Mouse (Mus musculus) naive thymus-derived CD4-positive, alpha-beta T cell, adult 2 months (primary cell): Measurements from ENCODE around the gene Robo4.
A peak's percentile ranks its signal among the peaks of the same experiment; 100 is the strongest.

Source experiments
- DNase-seq: peaks from one replicate; pipeline ENCODE4 v3.0.0-alpha.2; 2011; ENCODE audit warnings: low read depth

Gene Robo4

DNA sequence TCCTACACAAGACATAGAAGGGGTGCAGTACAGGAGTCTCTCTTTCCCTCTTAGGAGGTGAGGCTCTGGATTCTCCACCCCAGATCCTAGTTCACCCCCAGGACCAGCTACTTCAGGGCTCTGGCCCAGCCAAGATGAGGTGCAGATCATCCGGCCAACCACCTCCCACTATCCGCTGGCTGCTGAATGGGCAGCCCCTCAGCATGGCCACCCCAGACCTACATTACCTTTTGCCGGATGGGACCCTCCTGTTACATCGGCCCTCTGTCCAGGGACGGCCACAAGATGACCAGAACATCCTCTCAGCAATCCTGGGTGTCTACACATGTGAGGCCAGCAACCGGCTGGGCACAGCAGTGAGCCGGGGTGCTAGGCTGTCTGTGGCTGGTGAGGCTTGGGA, 804 bp downstream of the Robo4 start:
- no peak for DNase-seq

DNA sequence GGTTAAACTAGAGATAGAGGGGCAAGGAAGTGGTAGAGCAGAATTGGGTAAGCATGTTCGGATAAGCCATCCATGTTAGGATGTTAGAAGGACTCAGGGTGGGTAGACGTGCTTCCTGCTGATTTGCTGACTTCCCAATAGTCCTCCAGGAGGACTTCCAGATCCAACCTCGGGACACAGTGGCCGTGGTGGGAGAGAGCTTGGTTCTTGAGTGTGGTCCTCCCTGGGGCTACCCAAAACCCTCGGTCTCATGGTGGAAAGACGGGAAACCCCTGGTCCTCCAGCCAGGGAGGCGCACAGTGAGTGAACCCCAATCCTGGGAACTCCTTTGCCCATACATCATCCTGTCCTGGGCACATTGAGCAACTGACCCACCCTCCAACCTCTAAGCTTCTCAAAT, 1.3 kb downstream of the Robo4 start:
- DNase-seq: no peak

DNA sequence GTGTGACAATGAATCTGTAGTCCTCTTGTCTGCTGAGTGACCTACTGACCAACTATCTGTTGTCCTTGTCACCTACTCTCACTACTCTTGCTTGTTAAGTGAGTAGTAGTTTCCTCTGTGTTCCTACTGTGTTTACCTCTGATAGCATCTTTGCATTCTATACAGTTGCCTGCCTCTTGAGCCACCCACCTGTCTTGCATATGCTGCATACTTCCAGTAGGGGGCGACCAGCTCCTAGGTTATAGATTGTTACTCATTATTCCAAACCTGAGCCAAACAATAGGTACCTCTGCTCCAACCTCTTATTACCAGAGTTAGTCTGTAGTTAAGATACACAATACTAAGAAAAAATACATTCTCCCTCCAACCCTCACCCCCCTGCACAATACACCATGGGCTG, 4.7 kb downstream of the Robo4 start:
- peak; percentile 65 for DNase-seq

DNA sequence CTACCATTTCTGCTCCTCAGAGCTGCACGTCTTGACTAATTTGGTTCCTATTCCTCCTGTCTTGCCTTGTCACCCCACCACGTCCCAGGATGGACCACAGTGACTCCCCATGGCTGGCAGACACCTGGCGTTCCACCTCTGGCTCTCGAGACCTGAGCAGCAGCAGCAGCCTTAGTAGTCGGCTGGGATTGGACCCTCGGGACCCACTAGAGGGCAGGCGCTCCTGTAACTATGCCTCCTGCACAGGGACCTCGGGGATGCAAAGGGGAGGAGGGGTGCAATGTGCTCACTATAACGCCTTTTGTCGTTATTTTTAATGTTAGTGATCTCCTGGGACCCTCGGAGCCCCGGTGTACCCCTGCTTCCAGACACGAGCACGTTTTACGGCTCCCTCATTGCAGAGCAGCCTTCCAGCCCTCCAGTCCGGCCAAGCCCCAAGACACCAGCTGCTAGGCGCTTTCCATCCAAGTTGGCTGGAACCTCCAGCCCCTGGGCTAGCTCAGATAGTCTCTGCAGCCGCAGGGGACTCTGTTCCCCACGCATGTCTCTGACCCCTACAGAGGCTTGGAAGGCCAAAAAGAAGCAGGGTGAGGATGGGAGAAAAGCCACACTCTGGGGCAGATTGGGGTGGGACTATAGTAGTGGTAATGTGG, 6.3 kb downstream of the Robo4 start:
- DNase-seq: no peak

DNA sequence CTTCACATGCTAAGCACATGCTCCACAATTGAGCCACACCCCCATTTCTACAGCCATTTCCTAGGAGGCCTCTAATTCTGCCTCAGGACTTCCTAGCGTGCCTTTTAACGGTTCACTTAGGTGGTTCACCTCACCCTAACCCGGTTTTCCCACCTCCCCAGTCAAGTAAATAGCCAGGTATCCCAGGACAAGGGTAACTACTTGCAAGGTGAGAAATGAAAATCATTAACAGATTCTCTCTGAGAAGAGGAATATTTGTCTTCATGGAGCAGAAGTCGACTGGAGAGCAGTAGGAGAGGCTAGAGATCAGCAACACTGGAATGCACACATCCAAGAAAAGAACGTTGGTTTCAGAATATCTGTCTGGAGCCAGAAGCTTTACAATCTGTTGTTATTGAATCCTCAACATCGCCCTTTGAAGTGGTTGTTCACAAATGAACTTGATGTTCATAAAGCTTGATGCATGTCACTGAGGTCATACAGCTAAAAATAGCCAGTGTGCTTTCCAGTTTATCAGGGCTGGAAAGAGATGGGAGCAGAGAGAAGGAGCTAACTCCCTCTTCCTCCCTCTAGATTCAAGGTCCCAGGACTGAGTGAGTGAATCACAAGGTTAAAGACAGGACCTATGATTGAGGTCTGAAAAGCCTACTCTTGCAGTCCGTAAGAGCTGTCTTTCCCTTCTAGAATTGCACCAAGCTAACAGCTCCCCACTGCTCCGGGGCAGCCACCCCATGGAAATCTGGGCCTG, 8.2 kb downstream of the Robo4 start:
- DNase-seq: no peak

DNA sequence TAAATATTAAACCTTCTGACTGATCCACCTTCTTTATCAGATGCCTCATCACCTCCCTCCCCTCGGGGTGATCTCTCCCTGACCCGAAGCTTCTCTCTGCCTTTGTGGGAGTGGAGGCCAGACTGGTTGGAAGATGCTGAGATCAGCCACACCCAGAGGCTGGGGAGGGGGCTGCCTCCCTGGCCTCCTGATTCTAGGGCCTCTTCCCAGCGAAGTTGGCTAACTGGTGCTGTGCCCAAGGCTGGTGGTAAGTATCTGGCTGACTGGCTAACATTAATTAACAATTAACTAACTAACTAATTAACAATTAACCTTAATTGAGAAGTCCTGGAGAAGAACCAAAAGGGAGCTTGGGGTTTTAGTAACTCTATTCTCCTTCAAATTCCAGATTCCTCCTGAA, 11.3 kb downstream of the Robo4 start:
- DNase-seq: no peak

DNA sequence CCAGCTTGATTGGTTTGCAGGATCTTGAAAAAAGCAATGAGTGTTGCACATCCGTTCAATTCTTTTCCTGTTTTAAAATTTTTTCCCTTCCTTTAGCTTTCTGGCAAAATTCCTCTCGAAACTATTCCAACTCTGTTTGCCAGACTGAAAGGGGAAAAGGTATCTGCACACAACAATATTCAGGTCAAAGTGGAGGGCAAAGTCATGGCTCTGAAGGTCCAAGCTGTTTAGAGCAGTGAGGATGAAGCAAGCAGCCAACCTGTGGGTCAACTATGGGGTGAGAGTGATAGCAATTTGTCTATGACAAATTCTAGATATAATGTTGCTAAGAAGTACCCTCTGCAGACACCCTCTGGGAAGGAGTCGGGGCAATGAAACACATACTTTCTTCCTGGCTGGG, 13.0 kb downstream of the Robo4 start:
- no peak for DNase-seq

DNA sequence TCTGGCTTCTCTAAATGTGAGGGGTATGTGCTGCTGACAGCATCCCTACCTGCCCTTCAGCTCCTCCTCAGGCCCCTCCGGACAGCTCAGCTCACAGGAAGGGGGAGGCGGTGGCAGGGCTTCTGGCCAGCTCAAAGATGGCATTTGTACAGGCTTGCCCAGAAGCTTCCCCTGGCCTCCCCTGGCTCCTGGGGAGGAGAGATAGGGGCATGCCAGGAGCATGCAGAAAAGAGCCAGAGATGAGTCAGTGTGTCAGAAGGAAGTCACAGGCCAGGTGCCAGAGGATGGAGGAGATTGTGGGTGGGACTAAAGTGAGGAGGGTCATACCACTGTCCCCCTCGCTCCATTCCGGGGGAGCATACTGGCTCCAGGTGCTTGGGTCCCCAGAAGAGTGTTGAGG, 17.1 kb downstream of the Robo4 start:
- DNase-seq: no peak

DNA sequence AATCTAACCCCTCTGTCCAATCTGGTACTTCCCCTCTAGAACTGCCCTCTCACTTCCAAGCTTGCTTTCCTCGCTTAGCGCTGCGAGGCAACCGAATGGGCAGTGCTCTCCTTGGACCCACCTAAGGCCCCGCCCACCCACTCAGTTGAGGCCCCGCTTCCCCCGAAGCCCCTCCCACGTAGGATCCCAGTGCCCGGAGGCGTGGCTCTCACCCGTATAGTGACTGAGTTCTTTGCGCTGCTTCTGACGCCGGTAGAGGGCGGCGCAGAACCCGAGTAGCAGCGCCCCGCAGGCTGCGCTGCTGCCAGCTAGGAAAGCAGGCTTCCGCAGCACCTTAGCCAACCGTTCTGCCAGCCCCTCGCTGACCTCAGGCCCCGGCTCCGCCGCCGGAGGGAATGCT, 19.0 kb downstream of the Robo4 start:
- DNase-seq: peak; percentile 83

DNA sequence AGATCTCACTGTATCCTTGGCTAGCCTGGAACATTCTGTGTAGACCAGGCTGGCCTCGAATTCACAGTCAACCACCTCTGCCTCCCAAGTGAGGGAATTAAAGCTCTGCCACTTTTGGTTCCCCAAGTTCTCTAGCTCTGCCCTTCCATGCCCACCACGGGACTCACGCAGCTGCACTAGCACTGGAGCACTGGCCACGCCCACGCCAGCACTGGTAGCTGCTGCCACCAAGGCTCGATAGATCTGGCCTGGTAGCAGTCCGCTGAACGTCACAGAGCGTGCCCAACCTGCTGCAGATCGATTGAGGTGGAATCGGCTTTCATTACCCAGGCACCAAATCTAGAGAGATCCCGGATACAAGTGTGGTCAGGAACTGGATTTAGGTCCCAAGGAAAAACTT, 19.5 kb downstream of the Robo4 start:
- DNase-seq: peak; percentile 46

DNA sequence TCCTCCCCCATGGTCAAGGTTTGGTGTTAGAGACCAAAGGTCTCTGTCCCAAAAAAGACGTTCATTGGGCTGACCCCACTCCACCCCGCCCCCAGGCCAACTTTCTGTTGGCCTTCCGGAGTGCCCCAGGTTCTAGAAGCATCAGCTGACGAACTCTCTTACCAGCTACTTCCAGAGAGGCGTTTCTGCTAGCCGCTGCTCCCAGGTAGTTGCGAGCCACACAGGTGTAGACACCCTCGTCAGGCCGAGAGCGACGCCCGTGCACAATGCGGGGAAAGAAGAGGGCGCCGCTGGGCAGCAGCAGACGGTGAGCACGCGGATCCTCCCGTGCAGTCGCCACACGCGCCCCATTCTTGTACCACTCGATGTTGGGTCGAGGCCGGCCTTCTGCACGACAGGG, 27.6 kb downstream of the Robo4 start:
- DNase-seq: no peak

DNA sequence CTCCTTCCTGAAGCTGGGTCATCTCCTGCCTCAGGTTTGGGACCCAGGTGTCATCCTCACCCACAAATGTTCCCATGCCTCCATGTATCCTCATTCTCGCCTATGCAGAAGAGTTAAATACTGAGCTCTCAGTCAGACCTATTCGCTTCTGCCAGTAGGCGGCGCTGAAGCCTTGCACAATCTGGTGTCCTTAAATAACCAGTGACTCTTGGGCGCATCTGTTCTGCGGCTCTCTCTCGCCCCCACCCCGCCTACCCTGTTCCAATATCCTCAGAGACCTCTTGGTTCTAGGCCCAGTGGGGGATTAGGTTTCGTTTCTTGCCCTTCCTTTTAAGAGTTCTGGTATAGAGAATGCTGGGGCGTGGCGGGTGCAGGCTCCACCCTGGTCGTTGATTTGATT, 28.9 kb downstream of the Robo4 start:
- peak; percentile 81 for DNase-seq

DNA sequence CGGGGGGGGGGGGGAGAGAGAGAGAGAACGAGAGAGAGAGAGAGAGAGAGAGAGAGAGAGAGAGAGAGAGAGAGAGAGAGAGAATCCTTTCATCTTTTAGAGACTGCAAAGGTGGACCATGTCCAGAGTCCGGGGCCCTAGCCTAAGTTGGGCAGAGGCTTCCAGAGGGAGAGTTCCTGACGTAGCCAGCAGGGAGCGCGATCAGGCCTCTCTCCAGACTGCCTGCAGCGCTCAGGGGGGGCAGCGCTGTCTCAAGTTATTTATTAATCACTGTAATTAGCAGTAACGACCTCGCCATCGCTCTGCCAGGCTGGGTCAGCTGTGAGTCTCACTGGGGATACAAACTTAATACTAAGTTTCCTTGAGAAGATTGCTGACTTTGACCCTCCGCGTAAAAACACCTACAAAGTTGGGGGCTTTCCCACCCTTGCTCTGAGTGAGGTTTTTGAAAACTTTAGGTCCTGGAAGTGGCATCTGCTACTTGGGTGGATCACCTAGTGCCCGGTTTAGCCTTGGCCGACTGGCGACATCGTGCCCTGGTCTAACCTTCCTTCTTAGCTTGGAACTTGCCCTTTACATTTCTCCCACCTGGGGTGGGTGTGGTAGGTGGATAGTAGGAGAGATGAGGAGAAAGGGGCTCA, 30.4 kb downstream of the Robo4 start:
- no peak for DNase-seq

DNA sequence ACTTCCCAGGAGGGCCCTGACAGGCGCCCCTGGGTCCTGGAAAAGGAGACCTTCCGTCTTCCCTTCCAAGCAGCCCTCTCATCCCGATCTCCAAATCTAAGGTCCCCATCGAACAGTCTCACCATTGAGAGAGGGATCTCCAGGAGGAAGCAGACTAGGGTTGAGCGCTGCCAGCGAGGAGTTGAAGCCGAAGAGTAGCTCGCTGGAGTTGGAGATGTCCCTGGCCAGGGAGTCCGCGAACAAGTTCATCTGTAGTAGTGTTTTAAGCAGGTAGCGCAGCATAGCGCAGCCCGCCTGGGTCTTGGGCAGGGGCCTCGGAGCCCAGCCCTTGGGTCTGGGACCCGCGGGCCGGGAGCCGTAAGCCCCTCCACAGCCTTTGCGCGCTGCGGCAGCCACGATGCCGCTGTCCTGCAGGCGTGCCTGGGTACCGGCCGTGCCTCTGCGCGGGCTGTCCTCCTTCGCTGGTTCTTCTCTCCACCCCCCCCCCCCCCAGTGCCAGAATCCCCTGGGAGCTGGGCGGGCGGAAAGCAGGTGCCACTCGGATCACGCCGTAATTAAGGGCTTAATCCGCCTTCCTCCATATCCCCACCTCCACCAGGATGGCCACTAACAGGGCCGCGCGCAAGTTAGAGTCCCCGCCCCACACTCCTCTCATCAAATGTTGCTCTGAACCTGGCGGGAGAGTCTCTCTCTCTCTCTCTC, 31.2 kb downstream of the Robo4 start, which contains the start of gene Robo3:
Robo3 (minus strand) TSS at position 527 of the 702 bp plus-strand sequence.
- no peak for DNase-seq

DNA sequence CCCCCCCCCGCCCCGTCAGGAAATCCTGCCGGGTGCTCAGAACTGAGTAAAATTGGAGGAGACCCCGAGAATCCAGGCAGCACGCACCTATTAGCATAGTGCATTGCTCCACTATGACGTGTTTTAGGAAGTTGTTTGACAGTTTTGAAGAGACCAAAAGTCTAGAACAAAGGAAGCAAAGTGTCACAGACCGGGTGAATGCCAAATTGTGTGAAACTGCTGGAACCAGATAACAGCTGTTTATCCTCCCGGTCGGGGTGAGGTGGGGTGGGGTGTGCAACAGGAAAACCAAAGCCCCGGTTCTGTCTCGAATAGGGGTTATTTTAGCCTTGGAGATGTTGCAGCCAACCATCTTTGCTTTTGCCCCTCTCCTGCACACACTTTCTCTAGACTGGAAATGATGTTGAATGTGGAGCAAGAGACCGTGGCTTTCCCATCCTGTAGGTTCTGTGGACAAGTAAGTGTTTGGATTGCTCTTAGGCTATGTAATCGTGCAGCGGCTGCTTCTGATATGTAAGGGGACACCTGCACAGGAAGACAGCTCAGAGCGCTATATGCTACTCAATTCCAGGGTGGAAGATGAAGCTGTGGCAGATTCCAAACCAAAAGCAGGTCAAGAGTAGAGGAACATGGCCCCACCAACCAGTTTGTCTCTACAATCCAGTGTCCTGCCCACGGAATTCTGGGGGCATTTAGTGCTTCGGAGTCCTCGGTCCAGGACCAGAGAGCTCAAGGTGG, 32.3 kb downstream of the Robo4 start:
- DNase-seq: no peak

DNA sequence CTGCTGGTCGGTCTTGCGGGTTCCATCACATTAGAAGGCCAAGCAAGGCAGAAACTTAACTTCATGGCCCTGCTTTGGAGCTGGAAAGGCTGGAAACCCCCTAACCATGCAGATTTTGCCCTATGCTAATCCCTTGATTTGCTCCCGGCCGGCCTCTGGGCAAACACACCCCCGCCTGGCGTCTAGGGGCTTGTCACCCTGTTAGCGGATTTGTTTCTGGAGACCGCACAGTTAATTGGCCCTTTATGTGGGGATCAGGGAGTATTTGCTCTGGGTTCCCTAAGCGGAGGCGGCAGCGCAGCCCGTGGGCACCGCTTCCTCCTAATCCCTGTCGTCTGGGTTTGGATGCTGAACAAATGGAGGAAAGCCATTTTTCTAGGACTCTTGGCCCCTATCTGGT, 33.2 kb downstream of the Robo4 start:
- DNase-seq: no peak

DNA sequence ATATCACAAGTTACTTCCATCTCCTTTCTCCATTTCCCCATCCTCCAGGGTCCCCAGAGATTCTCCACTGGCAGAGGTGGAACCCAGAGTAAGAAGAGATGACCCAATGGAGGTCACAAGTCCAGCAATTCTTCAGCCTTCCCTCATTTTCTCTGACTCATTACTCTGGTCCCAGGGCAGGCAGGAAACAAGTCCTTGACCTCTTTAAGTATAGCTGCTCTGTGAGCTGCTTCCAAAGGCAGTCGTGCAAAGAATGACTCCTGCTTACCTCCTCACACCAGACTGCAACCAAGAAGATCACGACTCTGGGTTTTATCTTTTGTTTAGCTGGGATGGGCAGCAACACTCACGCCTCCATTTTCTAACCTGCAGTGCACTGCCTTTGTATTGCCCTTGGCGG, 33.9 kb downstream of the Robo4 start:
- no peak for DNase-seq

DNA sequence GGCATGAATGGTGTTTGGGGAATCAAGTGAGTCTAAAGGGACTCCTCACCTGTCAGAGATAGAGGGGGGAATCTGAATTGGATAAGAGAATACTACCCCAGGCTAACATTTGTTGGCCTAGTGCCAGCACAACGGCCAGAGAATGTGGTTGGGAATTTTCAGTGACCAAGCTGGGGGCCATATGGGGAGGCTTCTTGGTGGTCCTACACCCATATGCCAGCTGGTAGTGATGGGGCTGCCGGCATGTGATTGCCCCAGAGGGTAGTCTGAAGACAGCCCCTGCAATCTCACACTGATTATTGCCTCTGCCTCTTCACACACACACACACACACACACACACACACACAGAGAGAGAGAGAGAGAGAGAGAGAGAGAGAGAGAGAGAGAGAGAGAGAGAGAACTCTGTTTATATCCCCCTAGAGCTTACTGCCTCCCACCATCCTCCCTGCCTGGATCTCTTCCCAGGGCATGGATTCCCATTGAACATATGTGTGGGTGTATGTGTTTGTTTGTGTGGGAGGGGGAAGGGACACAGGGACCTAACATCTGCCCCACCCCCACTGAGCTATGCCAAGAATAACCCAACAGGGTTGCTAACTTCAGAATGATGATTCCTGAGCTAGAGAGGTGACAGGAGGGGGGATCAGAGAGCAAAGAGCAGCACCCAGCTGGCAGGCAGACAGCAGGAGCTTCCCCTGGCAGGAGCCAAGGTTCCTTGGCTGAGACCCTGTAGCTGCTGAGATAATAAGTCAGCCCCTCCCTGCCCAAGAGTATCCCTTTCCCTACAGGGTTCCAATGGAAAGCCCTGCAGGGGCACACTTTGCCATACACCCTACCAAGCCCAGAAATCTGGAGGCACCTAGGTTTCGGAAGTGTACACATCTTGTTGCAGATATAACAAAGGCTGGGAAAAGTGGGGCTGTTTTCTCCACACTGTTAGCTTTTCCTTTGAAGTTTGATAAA, 36.4 kb downstream of the Robo4 start:
- DNase-seq: no peak

DNA sequence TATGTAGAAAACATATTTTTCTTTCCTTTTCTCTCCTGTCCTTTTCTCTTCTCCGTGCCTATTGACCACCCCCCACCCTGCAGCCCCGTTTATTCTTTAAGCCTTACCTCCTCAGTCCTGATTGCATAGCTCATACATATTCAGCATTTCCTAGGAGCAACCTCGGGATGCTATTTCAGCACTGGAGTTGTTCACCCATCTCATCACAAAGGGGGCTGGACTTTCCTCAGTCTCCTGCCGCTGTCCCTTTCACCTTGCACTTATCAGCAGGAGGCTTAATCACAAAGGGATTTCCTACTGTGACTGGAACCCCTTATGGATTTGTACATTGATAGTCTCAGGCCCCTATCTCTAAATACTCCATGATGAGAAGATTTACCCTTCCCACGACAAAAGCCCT, 50.7 kb downstream of the Robo4 start:
- no peak for DNase-seq

DNA sequence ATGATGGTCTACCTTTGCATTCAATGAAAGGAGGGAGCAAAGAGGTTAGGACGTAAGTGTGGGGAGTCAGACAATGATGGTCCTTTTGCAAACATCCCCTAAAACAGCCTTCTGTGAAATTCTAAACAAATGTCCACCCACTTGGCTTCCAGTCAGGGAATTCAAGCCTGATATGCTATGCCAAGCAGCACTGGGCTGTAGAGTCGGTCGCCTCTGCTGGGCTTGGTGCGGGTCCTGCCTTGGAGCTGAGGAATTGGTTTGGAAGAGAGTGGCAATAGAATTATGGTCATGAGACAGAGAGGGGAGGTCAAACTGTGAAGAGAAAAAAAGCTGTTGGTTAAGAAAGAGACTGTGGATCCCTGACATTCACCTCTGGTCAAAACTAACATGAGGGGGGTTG, 51.6 kb downstream of the Robo4 start:
- DNase-seq: no peak

DNA sequence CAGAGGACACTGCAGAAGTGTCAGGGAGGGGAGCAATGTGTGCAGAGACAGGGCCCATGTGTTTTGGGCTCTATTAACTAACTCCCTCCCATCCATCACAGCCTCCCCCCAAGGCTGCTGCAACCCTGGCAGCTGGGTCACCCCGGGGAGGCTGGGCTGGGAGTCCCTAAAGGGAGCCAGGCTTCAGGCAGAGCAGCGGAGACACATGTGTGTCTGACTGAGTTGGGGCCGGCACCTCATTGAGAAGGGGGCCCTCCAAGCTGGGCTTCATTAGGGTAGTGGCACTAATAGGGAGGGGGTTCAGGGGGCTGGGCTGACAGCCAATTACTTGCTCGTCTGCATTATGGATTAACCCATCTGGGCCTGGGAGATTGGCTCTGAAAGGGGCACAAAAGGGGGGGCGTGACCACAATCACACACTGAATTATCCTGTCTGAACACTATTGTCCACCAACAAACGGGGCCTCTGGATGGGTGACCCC, 52.4 kb downstream of the Robo4 start:
- no peak for DNase-seq
